Mouse (Mus musculus) G1E-ER4 (cell line): ENCODE measurements around the gene Plxdc1. TPM values are rescaled to one million over a fixed set of nuclear protein-coding genes. Genes with fewer than 3 reads are reported as not detected.

Source experiments
- GATA1 ChIP-seq: IDR thresholded peaks from one replicate; pipeline ENCODE4 v1.8.0; 2012; ENCODE audit warnings: low read length, inconsistent platforms
- polyA plus RNA-seq: library from polyadenylated mRNA; stranded (reverse); fragments of >175 nt; gene quantifications from 2 replicates; pipeline ENCODE4 v1.2.3, GENCODE M21; 2012

Gene Plxdc1
- polyA plus RNA-seq, 1 experiment = 0.14 TPM

DNA sequence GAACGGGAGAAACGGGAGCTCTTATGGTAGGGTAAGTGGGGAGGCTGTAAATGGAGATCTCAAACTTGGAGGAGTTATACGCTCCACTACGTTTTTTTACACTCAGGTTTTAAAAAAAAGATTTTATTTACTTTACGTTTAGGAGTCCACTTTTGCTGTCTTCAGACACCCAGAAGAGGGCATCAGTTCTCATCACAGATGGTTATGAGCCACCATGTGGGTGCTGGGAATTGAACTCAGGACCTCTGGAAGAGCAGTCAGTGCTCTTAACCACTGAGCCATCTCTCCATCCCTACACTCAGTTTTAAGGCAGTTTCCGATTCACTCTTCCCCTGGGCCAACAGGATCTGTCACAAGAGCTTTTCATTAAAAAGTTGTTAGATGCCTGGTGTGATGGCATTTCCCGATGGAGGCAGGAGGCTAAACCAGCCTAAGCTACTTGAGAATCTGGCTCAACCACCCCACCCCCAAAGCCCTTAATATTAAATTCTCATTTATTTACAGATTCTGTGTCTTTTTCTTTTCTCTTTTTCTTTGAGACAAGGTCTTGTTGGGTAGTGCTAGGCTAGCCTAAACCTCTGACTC, 101.6 kb downstream of the Plxdc1 start:
- TF ChIP-seq GATA1 = no peak

DNA sequence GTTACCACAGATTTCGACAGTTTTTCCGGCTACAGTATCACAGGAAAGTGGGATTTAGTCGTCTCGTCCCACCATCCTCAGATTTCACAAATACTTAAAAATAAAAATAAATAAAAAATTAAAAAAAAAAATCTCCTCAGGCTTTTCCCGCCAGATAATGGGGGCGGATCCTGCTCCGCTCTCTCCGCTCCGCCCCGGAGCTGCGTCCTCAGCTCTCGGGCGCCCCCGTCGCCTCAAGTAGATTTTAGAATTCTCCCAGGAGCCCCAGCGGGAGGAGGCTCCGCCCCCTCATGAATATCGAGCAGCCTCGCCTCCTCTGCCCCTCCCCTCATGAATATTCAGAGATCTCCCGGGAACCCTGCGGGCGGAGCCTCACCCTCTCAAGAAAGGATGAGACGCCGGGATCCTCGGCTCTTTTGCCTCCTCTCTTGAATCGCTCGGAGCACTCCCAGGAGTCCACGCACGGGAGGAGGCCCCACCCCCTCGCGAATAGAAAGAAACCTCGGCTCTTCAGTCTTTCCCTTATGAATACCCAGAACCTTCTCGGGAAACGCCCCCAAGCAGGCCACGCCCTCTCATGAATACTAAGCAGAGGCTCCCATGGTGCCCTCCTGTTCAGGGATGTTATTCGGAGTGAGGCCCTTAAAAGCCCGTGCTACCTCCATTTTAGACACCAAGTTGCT, 102.2 kb downstream of the Plxdc1 start, which contains the start of gene Fbxo47:
Gene Fbxo47, minus strand, starts transcription at position 237 of the 683 bp plus-strand sequence.
- TF ChIP-seq GATA1 = no peak

DNA sequence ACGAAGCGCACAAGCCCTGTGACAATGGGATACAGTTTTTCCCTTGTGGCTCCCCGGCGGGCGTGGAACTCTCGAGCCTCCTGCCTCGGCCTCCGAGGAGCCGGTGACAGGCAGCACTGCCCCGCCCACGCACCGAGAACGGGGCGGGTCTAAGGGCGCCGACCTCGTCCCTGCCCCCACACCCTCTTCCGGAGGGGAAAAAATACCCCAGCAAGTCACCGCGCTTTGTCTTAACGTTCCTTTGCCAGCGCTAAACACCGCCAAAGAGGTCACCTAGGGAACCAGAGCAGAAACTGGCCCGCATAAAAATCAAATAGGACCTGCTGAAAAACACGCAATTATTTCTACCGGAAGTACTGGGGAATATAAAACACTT, 102.7 kb downstream of the Plxdc1 start:
- no peak for TF ChIP-seq GATA1

DNA sequence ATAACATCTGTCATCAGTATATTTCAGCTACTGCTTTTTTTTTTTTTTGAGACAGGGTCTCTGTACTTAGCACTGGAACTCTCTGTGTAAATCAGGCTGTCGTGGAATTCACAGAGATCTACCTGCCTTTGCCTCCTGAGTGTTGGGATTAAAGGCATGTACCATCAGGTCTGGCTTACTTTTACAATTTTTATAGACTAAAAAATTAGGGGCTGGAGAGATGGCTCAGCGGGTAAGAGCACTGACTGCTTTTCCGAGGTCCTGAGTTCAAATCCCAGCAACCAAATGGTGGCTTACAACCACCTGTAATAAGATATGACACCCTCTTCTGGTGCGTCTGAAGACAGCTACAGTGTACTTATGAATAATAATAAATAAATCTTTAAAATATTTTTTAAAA, 105.9 kb downstream of the Plxdc1 start:
- TF ChIP-seq GATA1 = no peak

DNA sequence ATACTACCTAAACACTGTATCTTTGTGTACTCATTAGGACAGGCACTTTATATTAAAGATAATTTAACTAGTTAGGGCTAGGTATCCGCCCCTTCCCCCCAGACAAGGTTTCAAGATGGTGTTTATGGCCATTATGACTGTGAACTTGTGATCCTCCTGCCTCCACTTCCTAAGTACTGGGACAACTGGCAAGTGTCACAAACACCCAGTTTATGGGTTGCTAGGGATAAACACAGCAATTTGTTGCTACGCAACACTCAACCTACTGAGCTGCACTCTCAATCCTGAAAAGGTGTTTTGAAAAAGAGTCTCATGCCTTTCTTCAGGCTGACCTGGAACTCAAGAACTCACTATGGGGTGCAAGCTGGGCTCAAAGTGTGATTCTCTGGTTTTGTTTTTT, 108.9 kb downstream of the Plxdc1 start:
- TF ChIP-seq GATA1 = no peak

- TF ChIP-seq GATA1 = no peak
These were observed 111.8 kb downstream of the Plxdc1 start for GRCm38 (mm10) chr11:97874396-97874795.

Other genes with a start within 250 kb of the Plxdc1 start
- 28.3 and 31.4 TPM in 2 replicates for gene Pip4k2b, start 241.7 kb downstream of the Plxdc1 start, polyA plus RNA-seq
- gene Cwc25, start 219.9 kb downstream of the Plxdc1 start, polyA plus RNA-seq = 30.0 and 34.5 TPM in 2 replicates
- gene 1700001P01Rik, start 210.5 kb downstream of the Plxdc1 start, polyA plus RNA-seq = not detected in 2 replicates
- 62.2 and 87.5 TPM in 2 replicates for gene Rpl23, start 204.0 kb downstream of the Plxdc1 start, polyA plus RNA-seq
- gene Lasp1, start 187.4 kb downstream of the Plxdc1 start, polyA plus RNA-seq = 51.4 and 65.7 TPM in 2 replicates
- 0.02 TPM in 1 of 2 replicates, not detected in the other for gene B230217C12Rik, start 145.7 kb downstream of the Plxdc1 start, polyA plus RNA-seq
- gene Fbxo47, start 102.3 kb downstream of the Plxdc1 start, polyA plus RNA-seq = not detected in 2 replicates
- not detected in 2 replicates for gene Arl5c, start 9.7 kb upstream of the Plxdc1 start, polyA plus RNA-seq
- 0.32 and 0.35 TPM in 2 replicates for gene Cacnb1, start 36.6 kb upstream of the Plxdc1 start, polyA plus RNA-seq
- gene Rpl19, start 40.3 kb upstream of the Plxdc1 start, polyA plus RNA-seq = 2,070 and 2,415 TPM in 2 replicates
- gene Stac2, start 67.0 kb upstream of the Plxdc1 start, polyA plus RNA-seq = not detected in 2 replicates
- gene Fbxl20, start 164.0 kb upstream of the Plxdc1 start, polyA plus RNA-seq = 9.4 TPM in 2 replicates
- gene Med1, start 206.8 kb upstream of the Plxdc1 start, polyA plus RNA-seq = 16.1 and 21.1 TPM in 2 replicates
- 17.0 and 19.2 TPM in 2 replicates for gene Cdk12, start 216.6 kb upstream of the Plxdc1 start, polyA plus RNA-seq